Mouse (Mus musculus) olfactory bulb, adult 2 months (tissue): ENCODE measurements around the gene Izumo1r.

Experiments
- CTCF ChIP-seq: fragments of 200-500 bp; IDR thresholded peaks from 2 replicates; pipeline ENCODE4 v1.5.1; 2012; ENCODE audit warnings: low read depth, mild to moderate bottlenecking, low read length, moderate library complexity; ENCODE audit not compliant: insufficient read depth
- POLR2A ChIP-seq: fragments of 200-500 bp; IDR thresholded peaks from 2 replicates; pipeline ENCODE4 v1.6.1; 2012; ENCODE audit warnings: mild to moderate bottlenecking, low read depth, low read length, moderate library complexity; ENCODE audit not compliant: insufficient read depth

GRCm38 (mm10) chr9:14872181-14872930 lies 31.4 kb downstream of the Izumo1r start:
- TF ChIP-seq CTCF, result no peak
- TF ChIP-seq POLR2A, result no peak
